Mouse (Mus musculus): ENCODE measurements around the gene Snd1. TPM values are rescaled to one million over a fixed set of nuclear protein-coding genes. Genes with fewer than 3 reads are reported as not detected.
"Not testable (repeated sequence)": the region's sequence is repeated elsewhere in the genome, so short reads cannot be mapped to it uniquely, and the experiment has no call there.

The Snd1 gene
- total and polyA plus RNA-seq, 3 experiments = 83.7 to 377 (median 210) TPM

GRCm38 (mm10) chr6:28520787-28521186 is 45.8 kb downstream of the Snd1 start:
- H3K27me3 ChIP-seq (replicated peaks); H3K9me3 ChIP-seq (replicated peaks; ENCODE audit: low read length); in situ Hi-C loops (cut with MboI; ENCODE audit: low pct_ligation_motif_present, low pct_unique_long_range_greater_than_20kb, low sequenced_read_pairs); H3K9ac ChIP-seq (ENCODE audit: insufficient read depth, low read depth); H3K4me2 ChIP-seq (ENCODE audit: insufficient read depth, low read depth, poor library complexity, severe bottlenecking); H3K4me3 ChIP-seq (replicated peaks in 1 of 3; ENCODE audit: low read depth in 2 of 3, low read length in 2 of 3, poor library complexity in 1 of 3); DNase-seq (ENCODE audit: extremely low read depth); H3K4me1 ChIP-seq (ENCODE audit: control insufficient read depth in 1 of 2, insufficient read depth in 2 of 2); dilution Hi-C loops (cut with MboI; ENCODE audit: extremely low pct_ligation_motif_present, extremely low pct_unique_long_range_greater_than_20kb, low sequenced_read_pairs); H3K27ac ChIP-seq (ENCODE audit: insufficient read depth, low read depth): not testable (repeated sequence)
- Histone ChIP-seq H3K79me2 (replicated peaks; ENCODE audit: control insufficient read depth, extremely low read depth, insufficient read depth, poor library complexity, severe bottlenecking) (peaks cover 27% of the 10 kb centered on the region), H3K36me3 (replicated peaks in 1 of 2; ENCODE audit: control insufficient read depth in 1 of 2, insufficient read depth in 1 of 2, low read length in 1 of 2) (peaks cover 57 to 99% of the 10 kb centered on the region in 2 experiments)

- dilution Hi-C loops (cut with MboI; ENCODE audit: extremely low pct_ligation_motif_present, extremely low pct_unique_long_range_greater_than_20kb, low sequenced_read_pairs) (no loop called here), in situ Hi-C loops (cut with MboI; ENCODE audit: low pct_ligation_motif_present, low pct_unique_long_range_greater_than_20kb, low sequenced_read_pairs) (no loop called here)
- no peak for DNase-seq (ENCODE audit: extremely low read depth)
- Histone ChIP-seq H3K36me3 (replicated peaks in 1 of 2; ENCODE audit: control insufficient read depth in 1 of 2, insufficient read depth in 1 of 2, low read length in 1 of 2) (peaks cover 58 to 99% of the 10 kb centered on the region in 2 experiments), H3K9ac (ENCODE audit: insufficient read depth, low read depth) (no peak overlapping the region), H3K79me2 (replicated peaks; ENCODE audit: control insufficient read depth, extremely low read depth, insufficient read depth, poor library complexity, severe bottlenecking) (peaks cover 22% of the 10 kb centered on the region), H3K4me3 (replicated peaks in 1 of 3; ENCODE audit: low read depth in 2 of 3, low read length in 2 of 3, poor library complexity in 1 of 3) (no peak overlapping the region), H3K9me3 (replicated peaks; ENCODE audit: low read length) (no peaks in the 10 kb centered on the region), H3K4me1 (ENCODE audit: control insufficient read depth in 1 of 2, insufficient read depth in 2 of 2) (no peaks in the 10 kb centered on the region), H3K27ac (ENCODE audit: insufficient read depth, low read depth) (no peak overlapping the region), H3K27me3 (replicated peaks) (no peaks in the 10 kb centered on the region), H3K4me2 (ENCODE audit: insufficient read depth, low read depth, poor library complexity, severe bottlenecking) (no peak overlapping the region)
- TF ChIP-seq MXI1 (IDR thresholded peaks at IDR 0.05; ENCODE audit: low read depth, low read length) (no peak), E2F4 (IDR thresholded peaks at IDR 0.05; ENCODE audit: insufficient replicate concordance, low read depth, low read length) (no peak), ZC3H11A (IDR thresholded peaks at IDR 0.05; ENCODE audit: low read depth, low read length) (no peak), ZKSCAN1 (IDR thresholded peaks at IDR 0.05; ENCODE audit: borderline replicate concordance, low read depth, low read length) (no peak), SIN3A (IDR thresholded peaks at IDR 0.05; ENCODE audit: low read length) (no peak), ELF1 (IDR thresholded peaks at IDR 0.05; ENCODE audit: low read depth, low read length) (no peak), RAD21 (IDR thresholded peaks at IDR 0.05; ENCODE audit: low read depth, low read length) (no peak), JUN (IDR thresholded peaks at IDR 0.05; ENCODE audit: insufficient read depth, low read depth, low read length) (no peak), EP300 (IDR thresholded peaks at IDR 0.05; ENCODE audit: low read length) (no peak), RCOR1 (conservative IDR thresholded peaks at IDR 0.05; ENCODE audit: low read depth, low read length) (no peak), SMC3 (IDR thresholded peaks at IDR 0.05; ENCODE audit: low read depth, low read length) (no peak), CHD1 (IDR thresholded peaks at IDR 0.05; ENCODE audit: low read depth, low read length) (no peak), CTCF (conservative IDR thresholded peaks at IDR 0.05 in 1 of 2, IDR thresholded peaks at IDR 0.05 in 1 of 2; ENCODE audit: low read depth in 2 of 2, low read length in 2 of 2) (no peak), ETS1 (conservative IDR thresholded peaks at IDR 0.05; ENCODE audit: low read depth, low read length) (no peak)
These were observed 46.5 kb downstream of the Snd1 start for GRCm38 (mm10) chr6:28521416-28521815.

- no peak overlapping the region for H3K4me2 ChIP-seq (ENCODE audit: insufficient read depth, low read depth, poor library complexity, severe bottlenecking)
- no peaks in the 10 kb centered on the region for H3K27me3 ChIP-seq (replicated peaks)
- DNase-seq (ENCODE audit: extremely low read depth) = no peak
- no peaks in the 10 kb centered on the region for H3K4me1 ChIP-seq (ENCODE audit: control insufficient read depth in 1 of 2, insufficient read depth in 2 of 2)
- in situ Hi-C loops (cut with MboI; ENCODE audit: low pct_ligation_motif_present, low pct_unique_long_range_greater_than_20kb, low sequenced_read_pairs) (no loop called here), dilution Hi-C loops (cut with MboI; ENCODE audit: extremely low pct_ligation_motif_present, extremely low pct_unique_long_range_greater_than_20kb, low sequenced_read_pairs) (no loop called here)
- H3K9ac ChIP-seq (ENCODE audit: insufficient read depth, low read depth) = no peak overlapping the region
- peaks cover 68 to 97% of the 10 kb centered on the region in 2 experiments for H3K36me3 ChIP-seq (replicated peaks in 1 of 2; ENCODE audit: control insufficient read depth in 1 of 2, insufficient read depth in 1 of 2, low read length in 1 of 2)
- H3K27ac ChIP-seq (ENCODE audit: insufficient read depth, low read depth) = no peak overlapping the region
- no peaks in the 10 kb centered on the region for H3K9me3 ChIP-seq (replicated peaks; ENCODE audit: low read length)
- H3K79me2 ChIP-seq (replicated peaks; ENCODE audit: control insufficient read depth, extremely low read depth, insufficient read depth, poor library complexity, severe bottlenecking) = peaks cover 9% of the 10 kb centered on the region
- H3K4me3 ChIP-seq (replicated peaks in 1 of 3; ENCODE audit: low read depth in 2 of 3, low read length in 2 of 3, poor library complexity in 1 of 3) = no peak overlapping the region
- no peak for TF ChIP-seq SMC3 (IDR thresholded peaks at IDR 0.05; ENCODE audit: low read depth, low read length)
- TF ChIP-seq RAD21 (IDR thresholded peaks at IDR 0.05; ENCODE audit: low read depth, low read length) = no peak
- TF ChIP-seq MAX (IDR thresholded peaks at IDR 0.05; ENCODE audit: low read length) = no peak
- no peak for TF ChIP-seq TBP (conservative IDR thresholded peaks at IDR 0.05; ENCODE audit: low read depth, low read length)
- no peak for TF ChIP-seq E2F4 (IDR thresholded peaks at IDR 0.05; ENCODE audit: insufficient replicate concordance, low read depth, low read length)
- TF ChIP-seq ZNF384 (IDR thresholded peaks at IDR 0.05; ENCODE audit: low read depth, low read length) = no peak
- TF ChIP-seq CTCF (conservative IDR thresholded peaks at IDR 0.05 in 1 of 2, IDR thresholded peaks at IDR 0.05 in 1 of 2; ENCODE audit: low read depth in 2 of 2, low read length in 2 of 2) = no peak
- TF ChIP-seq UBTF (IDR thresholded peaks at IDR 0.05; ENCODE audit: low read depth, low read length) = no peak
- TF ChIP-seq ETS1 (conservative IDR thresholded peaks at IDR 0.05; ENCODE audit: low read depth, low read length) = no peak
- TF ChIP-seq TCF12 (IDR thresholded peaks at IDR 0.05; ENCODE audit: low read depth, low read length) = no peak
These were observed 50.6 kb downstream of the Snd1 start for GRCm38 (mm10) chr6:28525589-28525988.
